Mouse (Mus musculus): ENCODE data around the gene Dmac2. TPM values are rescaled to one million over a fixed set of nuclear protein-coding genes. Genes with fewer than 3 reads are reported as not detected.

The Dmac2 gene
- total RNA-seq, 2 experiments from 2014 or later, result 18.7 to 29.5 TPM

GRCm38 (mm10) chr7:25647574-25648123, 28.4 kb downstream of the Dmac2 start:
- ATAC-seq (ENCODE audit: poor library complexity, severe bottlenecking), result peak; percentile 26; the same call in 1 of the 2 replicates

- peak; percentile 48 for ATAC-seq (ENCODE audit: poor library complexity, severe bottlenecking)
These were observed 30.6 kb downstream of the Dmac2 start for GRCm38 (mm10) chr7:25649839-25650238.

- ATAC-seq (ENCODE audit: poor library complexity, severe bottlenecking), result peak; percentile 81
These were observed 32.1 kb downstream of the Dmac2 start for GRCm38 (mm10) chr7:25651281-25651680.

- ATAC-seq (ENCODE audit: poor library complexity, severe bottlenecking), result peak; percentile 28; the same call in 1 of the 2 replicates
These were observed 33.1 kb downstream of the Dmac2 start for GRCm38 (mm10) chr7:25652244-25652759.

GRCm38 (mm10) chr7:25655601-25656428, 36.6 kb downstream of the Dmac2 start:
- no peak for ATAC-seq (ENCODE audit: poor library complexity, severe bottlenecking)

GRCm38 (mm10) chr7:25657785-25658184, 38.6 kb downstream of the Dmac2 start:
- ATAC-seq (ENCODE audit: poor library complexity, severe bottlenecking), result no peak

GRCm38 (mm10) chr7:25658657-25659472, 39.7 kb downstream of the Dmac2 start, which contains the start of the genes Bckdha and Exosc5:
Gene Bckdha, minus strand, starts transcription at chr7:25658981.
Gene Exosc5, plus strand, starts transcription at chr7:25659164.
- peak; percentile 99 for ATAC-seq (ENCODE audit: poor library complexity, severe bottlenecking)

- no peak for ATAC-seq (ENCODE audit: poor library complexity, severe bottlenecking)
These were observed 47.2 kb downstream of the Dmac2 start for GRCm38 (mm10) chr7:25666381-25666780.

- ATAC-seq (ENCODE audit: poor library complexity, severe bottlenecking), result no peak
These were observed 49.9 kb downstream of the Dmac2 start for GRCm38 (mm10) chr7:25669158-25669557.

- no peak for ATAC-seq (ENCODE audit: poor library complexity, severe bottlenecking)
These were observed 50.4 kb downstream of the Dmac2 start for GRCm38 (mm10) chr7:25669631-25670030.

- no peak for ATAC-seq (ENCODE audit: poor library complexity, severe bottlenecking)
These were observed 50.9 kb downstream of the Dmac2 start for GRCm38 (mm10) chr7:25670096-25670495.

- no peak for ATAC-seq (ENCODE audit: poor library complexity, severe bottlenecking)
These were observed 52.5 kb downstream of the Dmac2 start for GRCm38 (mm10) chr7:25671686-25672085.

GRCm38 (mm10) chr7:25672442-25672841, 53.2 kb downstream of the Dmac2 start:
- no peak for ATAC-seq (ENCODE audit: poor library complexity, severe bottlenecking)

- ATAC-seq (ENCODE audit: poor library complexity, severe bottlenecking), result peak; percentile 68
These were observed 55.1 kb downstream of the Dmac2 start for GRCm38 (mm10) chr7:25674297-25674696.

- ATAC-seq (ENCODE audit: poor library complexity, severe bottlenecking), result peak; percentile 44
These were observed 55.6 kb downstream of the Dmac2 start, which contains the start of gene Tmem91 for GRCm38 (mm10) chr7:25674719-25675300. Gene Tmem91, minus strand, starts transcription at chr7:25675166.

Other genes with a start within 250 kb of the Dmac2 start
- not detected in 2 replicates for gene Cnfn, start 249.7 kb upstream of the Dmac2 start, total RNA-seq (2015)
- not detected in 2 replicates for gene Cnfn, start 249.7 kb upstream of the Dmac2 start, total RNA-seq (2017)
- 17.4 and 20.6 TPM in 2 replicates for gene Lipe, start 220.7 kb upstream of the Dmac2 start, total RNA-seq (2015)
- gene Lipe, start 220.7 kb upstream of the Dmac2 start, total RNA-seq (2017), result 17.3 and 23.6 TPM in 2 replicates
- gene Cxcl17, start 206.5 kb upstream of the Dmac2 start, total RNA-seq (2015), result not detected in 2 replicates
- not detected in 2 replicates for gene Cxcl17, start 206.5 kb upstream of the Dmac2 start, total RNA-seq (2017)
- gene Ceacam1, start 141.8 kb upstream of the Dmac2 start, total RNA-seq (2015), result 309 and 334 TPM in 2 replicates
- 89.9 and 122 TPM in 2 replicates for gene Ceacam1, start 141.8 kb upstream of the Dmac2 start, total RNA-seq (2017)
- 0.16 and 0.46 TPM in 2 replicates for gene Ceacam2, start 79.6 kb upstream of the Dmac2 start, total RNA-seq (2015)
- gene Ceacam2, start 79.6 kb upstream of the Dmac2 start, total RNA-seq (2017), result 0.04 TPM in 1 of 2 replicates, not detected in the other
- not detected in 2 replicates for gene Erich4, start 3.5 kb upstream of the Dmac2 start, total RNA-seq (2015)
- gene Erich4, start 3.5 kb upstream of the Dmac2 start, total RNA-seq (2017), result not detected in 2 replicates
- gene B3gnt8, start 7.2 kb downstream of the Dmac2 start, total RNA-seq (2015), result 18.3 and 18.4 TPM in 2 replicates
- 27.0 and 34.3 TPM in 2 replicates for gene B3gnt8, start 7.2 kb downstream of the Dmac2 start, total RNA-seq (2017)
- gene Bckdha, start 39.6 kb downstream of the Dmac2 start, total RNA-seq (2015), result 40.4 TPM in 2 replicates
- 39.9 and 50.1 TPM in 2 replicates for gene Bckdha, start 39.6 kb downstream of the Dmac2 start, total RNA-seq (2017)
- 31.5 and 33.7 TPM in 2 replicates for gene Exosc5, start 39.8 kb downstream of the Dmac2 start, total RNA-seq (2015)
- gene Exosc5, start 39.8 kb downstream of the Dmac2 start, total RNA-seq (2017), result 19.4 and 20.9 TPM in 2 replicates
- gene Tmem91, start 55.8 kb downstream of the Dmac2 start, total RNA-seq (2015), result 0.68 and 0.91 TPM in 2 replicates
- gene Tmem91, start 55.8 kb downstream of the Dmac2 start, total RNA-seq (2017), result not detected in 2 replicates
- 24.8 and 32.0 TPM in 2 replicates for gene B9d2, start 61.4 kb downstream of the Dmac2 start, total RNA-seq (2015)
- 26.7 and 44.6 TPM in 2 replicates for gene B9d2, start 61.4 kb downstream of the Dmac2 start, total RNA-seq (2017)
- 281 and 286 TPM in 2 replicates for gene Tgfb1, start 67.6 kb downstream of the Dmac2 start, total RNA-seq (2015)
- gene Tgfb1, start 67.6 kb downstream of the Dmac2 start, total RNA-seq (2017), result 42.2 and 47.4 TPM in 2 replicates
- gene Ccdc97, start 99.7 kb downstream of the Dmac2 start, total RNA-seq (2015), result 30.5 and 30.9 TPM in 2 replicates
- gene Ccdc97, start 99.7 kb downstream of the Dmac2 start, total RNA-seq (2017), result 18.3 and 22.9 TPM in 2 replicates
- 134 and 143 TPM in 2 replicates for gene Hnrnpul1, start 135.3 kb downstream of the Dmac2 start, total RNA-seq (2015)
- gene Hnrnpul1, start 135.3 kb downstream of the Dmac2 start, total RNA-seq (2017), result 121 and 148 TPM in 2 replicates
- gene Axl, start 169.3 kb downstream of the Dmac2 start, total RNA-seq (2015), result 7.7 and 8.0 TPM in 2 replicates
- gene Axl, start 169.3 kb downstream of the Dmac2 start, total RNA-seq (2017), result 5.7 and 7.6 TPM in 2 replicates
- gene Cyp2s1, start 197.5 kb downstream of the Dmac2 start, total RNA-seq (2015), result 0.21 TPM in 1 of 2 replicates, not detected in the other
- not detected in 2 replicates for gene Cyp2s1, start 197.5 kb downstream of the Dmac2 start, total RNA-seq (2017)

Measured in megakaryocyte, adult 5-6 weeks (primary cell).